Mouse (Mus musculus): ENCODE results near the gene Usp16.
A peak's percentile ranks its signal among the peaks of the same experiment; 100 is the strongest.
"Not testable (repeated sequence)": the region's sequence is repeated elsewhere in the genome, so short reads cannot be mapped to it uniquely, and the experiment has no call there.

Gene Usp16

GRCm38 (mm10) chr16:87488605-87489004, 34.1 kb downstream of the Usp16 start:
- no peak for DNase-seq

GRCm38 (mm10) chr16:87492191-87492792, 37.8 kb downstream of the Usp16 start:
- DNase-seq = not testable (repeated sequence)

- peak; percentile 31 for DNase-seq
Measured at GRCm38 (mm10) chr16:87494955-87495655, 40.6 kb downstream of the Usp16 start.

- DNase-seq = peak; percentile 99
Measured at GRCm38 (mm10) chr16:87495716-87496447, 41.4 kb downstream of the Usp16 start, which contains the start of gene Cct8. TSS of gene Cct8 (minus strand) at chr16:87495873.

- no peak for DNase-seq
Measured at GRCm38 (mm10) chr16:87496728-87497127, 42.2 kb downstream of the Usp16 start.

- DNase-seq = no peak
Measured at GRCm38 (mm10) chr16:87497171-87497570, 42.7 kb downstream of the Usp16 start.

- DNase-seq = no peak
Measured at GRCm38 (mm10) chr16:87499556-87499955, 45.1 kb downstream of the Usp16 start.

GRCm38 (mm10) chr16:87501304-87502078, 47.0 kb downstream of the Usp16 start:
- DNase-seq = no peak

- DNase-seq = no peak
Measured at GRCm38 (mm10) chr16:87511706-87512105, 57.2 kb downstream of the Usp16 start.

GRCm38 (mm10) chr16:87512331-87512730, 57.8 kb downstream of the Usp16 start:
- DNase-seq = no peak

- no peak for DNase-seq
Measured at GRCm38 (mm10) chr16:87524228-87524627, 69.7 kb downstream of the Usp16 start.

- DNase-seq = no peak
Measured at GRCm38 (mm10) chr16:87527553-87528249, 73.2 kb downstream of the Usp16 start.

- DNase-seq = no peak
Measured at GRCm38 (mm10) chr16:87528755-87529154, 74.3 kb downstream of the Usp16 start.

Data from kidney, adult 9 months (tissue).